Mouse (Mus musculus) embryo, embryonic 10 days (tissue): ENCODE results near the gene Gp5.
"Not testable (repeated sequence)": the region's sequence is repeated elsewhere in the genome, so short reads cannot be mapped to it uniquely, and the experiment has no call there.

Experiments
- DNase-seq: peaks from one replicate; pipeline ENCODE4 v3.0.0-alpha.2; 2015; ENCODE audit warnings: low spot score

The Gp5 gene

DNA sequence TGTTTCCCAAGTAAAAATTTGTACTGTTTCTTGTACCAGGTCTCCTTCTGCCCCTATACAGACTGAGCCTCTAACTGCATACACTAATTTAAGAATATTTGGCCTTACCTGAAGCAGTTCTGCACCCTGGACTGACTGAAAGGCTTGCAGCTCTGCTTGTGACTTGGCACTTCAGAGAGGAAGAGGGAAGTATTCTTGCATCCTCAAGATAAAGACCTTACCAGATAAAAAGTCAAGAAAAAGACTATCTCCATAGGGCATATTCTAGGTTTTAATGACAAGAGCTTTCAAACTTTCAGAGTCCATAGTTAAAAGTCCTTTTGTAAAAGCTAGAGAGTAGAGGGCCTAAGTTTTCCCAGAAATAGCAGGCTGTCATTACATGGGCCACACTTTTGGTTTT is at the start of gene Gp5:
TSS of gene Gp5 (minus strand) at position 133 of the 400 bp plus-strand sequence.
- no peak for DNase-seq

DNA sequence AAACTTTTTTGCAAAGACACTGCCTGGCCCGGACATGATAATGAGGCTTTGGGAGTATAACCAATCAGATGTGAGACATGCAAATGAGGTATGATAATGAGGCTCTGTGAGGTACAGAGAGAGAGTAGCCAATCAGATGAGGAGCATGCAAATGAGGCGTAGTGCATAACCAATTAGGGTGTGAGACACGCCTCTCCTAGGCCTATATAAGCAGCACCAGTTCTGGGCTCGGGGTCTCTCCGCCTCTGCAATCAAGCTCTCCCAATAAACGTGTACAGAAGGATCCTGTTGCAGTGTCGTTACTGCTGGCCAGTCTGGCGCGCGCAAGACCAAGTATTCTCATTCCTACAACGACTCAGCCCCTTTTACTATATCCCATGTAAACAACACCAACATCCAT is 42.9 kb upstream of the Gp5 start:
- DNase-seq = not testable (repeated sequence)

DNA sequence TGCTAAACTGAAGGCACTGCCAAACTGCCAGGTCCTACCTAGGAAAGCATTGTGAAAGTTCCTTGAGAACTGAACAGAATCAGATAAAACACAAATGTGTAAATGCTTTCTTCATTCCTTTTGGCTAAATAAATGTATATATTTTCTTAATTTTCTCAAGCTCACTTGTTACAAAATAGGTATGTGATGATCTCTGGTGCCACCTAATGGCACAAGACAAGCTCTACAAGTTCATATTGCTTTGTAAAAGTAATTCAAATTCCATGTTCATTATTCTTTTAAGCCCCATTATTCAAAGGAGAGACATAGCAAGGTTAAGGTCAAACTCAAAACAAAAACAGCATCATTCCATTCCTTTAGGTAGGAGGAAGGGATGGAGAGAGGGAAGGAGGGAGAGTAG is 3.7 kb upstream of the Gp5 start:
- peak; percentile 65 for DNase-seq

DNA sequence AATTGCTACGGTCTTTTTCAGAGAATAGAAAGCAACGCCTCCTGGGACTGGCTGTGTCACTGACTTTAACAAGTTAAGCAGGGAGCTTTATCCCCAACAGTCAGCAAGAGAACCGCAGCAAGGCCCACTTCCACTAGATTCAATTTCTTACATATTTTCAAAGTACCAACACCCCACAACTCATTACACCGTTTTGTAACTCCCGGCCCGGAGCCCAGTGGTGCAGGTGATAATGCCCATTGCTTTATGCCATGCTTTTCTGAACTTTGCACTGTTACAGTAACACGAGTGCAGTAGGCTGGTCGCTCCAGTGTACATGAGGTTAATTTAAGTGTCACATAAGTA is 436 bp downstream of the Gp5 start:
- no peak for DNase-seq

DNA sequence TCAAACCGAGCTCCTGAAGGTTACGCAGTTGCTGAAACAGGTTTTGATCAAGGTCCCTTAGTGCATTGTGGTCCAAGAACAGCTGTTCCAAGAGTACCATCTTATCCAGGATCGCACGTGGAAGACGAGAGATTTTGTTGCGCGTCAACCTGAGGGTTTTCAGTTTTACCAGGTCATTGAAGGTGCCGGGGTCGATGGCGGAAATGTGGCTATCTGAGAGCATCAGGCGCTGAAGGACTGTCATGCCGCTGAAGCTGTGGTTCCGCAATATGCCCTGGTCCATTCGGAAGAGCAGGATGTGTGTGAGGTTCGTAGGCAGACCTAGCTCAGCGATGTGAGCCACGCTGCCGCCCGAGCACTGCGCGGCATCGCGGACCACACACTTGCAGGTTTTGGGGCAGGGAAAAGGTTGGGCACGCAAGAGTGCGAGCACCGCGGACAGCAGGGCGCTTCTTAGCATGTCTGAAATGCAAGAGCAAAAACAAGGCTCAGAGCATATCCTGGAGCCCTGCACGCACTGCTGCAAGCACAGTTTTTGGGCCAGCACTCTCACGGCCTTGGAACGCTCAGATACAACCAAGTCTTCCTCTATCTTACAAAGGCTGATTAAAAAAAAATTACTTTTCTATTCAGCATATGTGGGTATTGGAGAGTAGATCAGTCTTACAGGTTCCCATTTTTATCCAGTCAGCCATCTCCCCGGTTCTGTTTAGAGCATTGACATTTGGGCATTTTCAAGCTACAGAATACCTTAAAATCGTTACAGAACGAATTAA is 996 bp downstream of the Gp5 start:
- peak; percentile 30 for DNase-seq

DNA sequence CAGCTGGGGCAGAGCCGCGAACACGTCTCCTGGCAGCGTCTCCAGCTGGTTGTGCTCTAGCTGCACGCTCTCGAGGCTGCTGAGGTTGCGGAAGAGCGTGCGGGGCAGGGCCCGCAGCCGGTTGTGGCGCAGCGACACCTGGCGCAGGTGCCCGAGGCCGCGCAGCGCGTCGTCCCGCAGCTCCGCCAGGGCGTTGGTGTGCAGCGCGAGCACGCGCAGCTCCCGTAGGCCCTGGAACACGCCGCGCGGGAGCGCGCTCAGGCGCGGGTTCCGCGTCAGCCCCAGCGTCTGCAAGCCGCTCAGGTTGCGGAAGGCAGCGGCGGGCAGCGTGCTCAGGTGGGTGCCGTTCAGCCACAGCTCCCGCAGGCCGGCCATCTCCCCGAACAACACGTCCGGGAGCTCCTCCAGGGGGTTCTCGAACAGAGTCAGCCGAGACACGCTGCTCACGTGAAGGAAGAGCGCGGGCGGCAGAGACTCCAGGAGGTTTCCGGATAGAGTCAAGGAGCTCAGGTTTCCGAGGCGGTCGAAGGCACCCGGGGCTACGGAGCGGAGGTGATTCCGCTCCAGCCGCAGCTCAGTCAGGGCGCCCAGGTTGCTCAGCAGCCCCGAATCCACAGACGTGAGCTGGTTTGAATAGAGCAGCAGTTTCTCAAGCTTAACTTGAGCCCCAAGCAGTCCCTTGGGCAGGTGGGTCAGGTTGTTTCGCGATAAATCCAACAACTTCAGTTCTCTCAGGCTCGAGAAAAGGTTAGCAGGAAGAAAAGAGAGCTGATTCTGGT is 1.8 kb downstream of the Gp5 start:
- peak; percentile 54 for DNase-seq

DNA sequence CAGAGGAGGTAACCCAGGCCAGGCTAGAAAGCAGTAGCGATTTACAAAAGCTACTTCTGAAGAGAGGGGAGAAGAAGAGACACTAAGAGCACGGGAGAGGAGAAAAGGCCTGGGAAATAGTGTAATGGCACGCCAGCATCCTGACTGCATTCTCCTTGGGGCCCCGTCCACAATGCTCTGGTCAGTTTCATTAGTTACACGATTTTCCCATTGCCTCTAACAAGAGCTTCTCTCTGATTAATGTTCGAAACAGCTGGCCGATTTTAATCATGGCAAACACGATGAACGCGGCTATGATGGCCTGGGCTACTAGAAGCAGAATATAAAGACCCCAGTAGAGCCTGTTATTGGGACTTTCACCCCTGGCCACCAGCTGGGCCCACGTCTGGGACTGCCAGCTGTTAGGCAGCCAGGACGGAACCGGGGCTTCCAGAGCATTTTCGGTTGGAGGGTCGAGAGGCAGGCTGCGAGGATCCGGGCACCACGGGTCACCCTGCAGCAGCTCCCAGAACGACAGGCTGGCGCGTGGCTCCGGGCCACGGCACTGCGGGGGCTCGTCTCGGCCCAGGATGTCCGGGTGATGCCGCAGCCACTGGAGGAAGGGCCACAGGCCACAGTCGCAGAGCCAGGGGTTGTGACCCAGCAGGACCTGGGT is 2.5 kb downstream of the Gp5 start:
- peak; percentile 12 for DNase-seq

DNA sequence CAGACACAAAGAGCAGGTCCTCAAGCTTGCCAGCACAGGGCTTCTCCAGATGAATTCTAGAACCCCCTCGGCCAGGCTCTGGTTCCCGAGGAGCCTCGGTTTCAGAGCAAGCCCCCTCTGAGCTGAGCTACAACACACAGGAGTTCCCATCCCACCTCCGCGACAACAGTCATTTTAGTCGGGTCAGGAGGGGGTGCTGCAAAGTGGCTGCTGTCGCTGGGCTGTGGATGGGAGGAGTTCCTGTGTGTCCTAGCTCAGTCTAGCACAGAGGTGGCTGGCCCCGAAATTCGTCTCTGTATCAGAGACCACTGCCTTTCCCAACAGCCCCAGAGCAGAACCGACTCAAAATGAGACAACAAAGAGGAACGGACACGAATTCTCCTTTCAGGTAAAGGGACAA is 3.3 kb downstream of the Gp5 start:
- no peak for DNase-seq

DNA sequence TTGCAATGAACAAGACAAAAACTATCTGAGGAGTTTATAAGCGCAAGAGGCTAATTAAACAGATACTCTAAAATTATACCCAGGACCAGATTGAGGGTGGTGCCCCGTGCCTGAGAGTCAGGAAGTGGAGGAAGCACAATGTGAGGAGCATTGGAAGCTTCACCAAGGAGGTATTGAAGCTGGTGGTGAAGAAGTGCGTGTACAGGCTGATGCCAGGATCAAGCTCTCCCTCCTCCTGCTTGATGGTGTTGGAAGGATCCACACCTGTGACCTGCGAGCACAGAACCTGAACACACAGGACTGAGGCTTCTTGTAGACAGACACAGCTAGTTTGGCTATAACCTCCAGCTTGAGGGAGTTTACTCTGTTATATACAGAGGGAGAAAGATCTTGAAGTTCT is 4.5 kb downstream of the Gp5 start:
- DNase-seq = no peak

DNA sequence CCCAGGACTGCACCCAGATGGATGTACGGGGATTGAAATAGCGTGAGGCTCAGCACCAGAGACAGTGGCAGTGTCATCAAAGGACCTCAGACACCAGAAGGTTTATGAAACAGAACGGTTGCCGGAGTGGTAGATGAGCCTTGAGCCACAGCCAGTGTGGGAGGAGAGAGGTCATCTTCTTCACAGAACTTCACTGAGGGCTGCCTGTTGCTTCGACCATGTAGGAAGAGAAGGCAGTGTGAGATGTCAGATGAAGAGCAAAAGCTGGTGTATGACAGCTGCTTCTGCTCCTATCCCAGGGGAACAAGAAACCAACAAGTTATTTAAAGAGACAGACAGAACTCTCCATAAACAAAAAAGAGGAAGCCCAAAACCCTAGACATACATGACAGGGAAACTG is 6.3 kb downstream of the Gp5 start:
- no peak for DNase-seq

DNA sequence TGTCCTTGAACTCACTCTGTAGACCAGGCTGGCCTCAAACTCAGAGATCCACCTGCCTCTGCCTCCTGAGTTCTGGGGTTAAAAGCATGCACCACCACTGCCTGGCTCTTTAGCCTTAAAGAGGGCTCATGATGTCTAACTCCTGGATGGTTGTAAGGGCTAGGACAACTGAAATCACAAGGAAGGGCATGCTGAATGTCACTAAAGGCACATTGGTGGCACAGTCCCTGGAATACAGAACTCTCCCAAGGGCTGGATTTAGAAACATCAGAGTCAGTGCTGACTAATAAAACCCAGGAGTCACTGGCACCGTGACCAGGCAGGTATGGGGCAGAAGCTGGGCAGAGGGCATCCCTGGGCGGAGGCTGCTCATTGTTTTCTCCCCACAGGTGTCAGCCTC is 7.2 kb downstream of the Gp5 start:
- DNase-seq = no peak

DNA sequence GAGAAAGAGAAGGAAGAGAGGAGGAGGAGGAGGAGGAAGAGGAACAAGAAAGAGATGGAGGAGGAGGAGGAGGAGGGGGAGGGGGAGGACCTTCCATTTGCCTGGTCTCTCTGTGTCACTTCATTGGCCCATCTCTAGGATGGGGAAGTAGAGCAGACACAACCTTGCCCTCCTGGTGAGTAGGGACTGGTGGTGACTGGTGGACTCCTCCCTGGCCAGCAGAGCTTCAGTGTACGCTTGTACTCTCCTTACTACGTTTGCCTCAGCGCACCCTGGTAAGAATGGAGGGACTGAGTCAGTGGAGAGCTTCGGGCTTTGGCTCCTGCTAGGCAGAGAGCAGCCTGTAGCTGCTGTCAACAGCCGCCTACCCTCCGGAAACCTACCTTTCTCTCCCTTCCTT is 7.9 kb downstream of the Gp5 start:
- no peak for DNase-seq

DNA sequence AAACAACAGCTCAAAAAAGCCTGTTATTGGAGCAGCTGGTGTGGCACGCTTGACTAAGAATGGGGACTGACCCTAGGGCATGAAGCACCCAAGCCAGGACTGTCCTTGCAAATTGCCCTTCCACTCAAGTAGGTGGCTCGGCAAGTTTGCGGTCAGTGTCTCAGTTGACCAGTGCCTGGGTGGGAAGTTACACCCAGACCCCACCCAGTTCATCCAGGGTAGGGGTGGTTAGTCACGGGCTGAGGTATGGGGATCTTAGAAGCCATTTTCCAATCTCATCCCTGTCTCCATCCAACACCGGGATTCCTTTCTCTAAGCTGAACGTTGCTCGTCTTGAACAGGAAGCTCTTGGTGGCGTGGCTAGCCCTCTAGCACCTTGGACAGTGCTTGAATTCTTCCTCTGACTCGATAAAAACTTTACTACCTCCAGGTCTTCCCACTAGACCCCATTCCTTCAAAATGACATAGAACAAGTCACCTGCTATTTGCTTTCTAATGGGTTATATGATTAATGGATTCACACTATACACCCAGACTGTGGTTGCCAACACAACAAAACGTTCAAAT is 10.8 kb downstream of the Gp5 start:
- no peak for DNase-seq

DNA sequence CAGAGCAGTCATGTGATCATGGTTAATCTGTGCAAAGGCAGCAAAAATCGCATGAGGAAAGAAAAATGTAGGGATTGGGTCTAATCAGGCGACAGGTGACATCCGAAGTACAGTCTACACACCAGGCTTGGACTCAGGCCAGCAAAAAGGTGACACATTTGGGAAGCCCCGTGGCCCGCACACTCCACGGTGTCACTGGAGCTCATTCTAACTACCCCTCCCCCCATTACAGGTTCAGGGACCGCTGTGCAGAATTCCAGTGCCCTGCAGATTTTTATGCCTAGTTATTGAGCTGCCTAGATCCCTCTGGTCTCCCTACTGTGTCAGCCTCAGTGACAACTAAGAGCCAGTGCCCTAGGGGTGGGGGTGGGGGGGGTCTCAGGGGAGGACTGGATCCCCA is 13.1 kb downstream of the Gp5 start:
- no peak for DNase-seq

DNA sequence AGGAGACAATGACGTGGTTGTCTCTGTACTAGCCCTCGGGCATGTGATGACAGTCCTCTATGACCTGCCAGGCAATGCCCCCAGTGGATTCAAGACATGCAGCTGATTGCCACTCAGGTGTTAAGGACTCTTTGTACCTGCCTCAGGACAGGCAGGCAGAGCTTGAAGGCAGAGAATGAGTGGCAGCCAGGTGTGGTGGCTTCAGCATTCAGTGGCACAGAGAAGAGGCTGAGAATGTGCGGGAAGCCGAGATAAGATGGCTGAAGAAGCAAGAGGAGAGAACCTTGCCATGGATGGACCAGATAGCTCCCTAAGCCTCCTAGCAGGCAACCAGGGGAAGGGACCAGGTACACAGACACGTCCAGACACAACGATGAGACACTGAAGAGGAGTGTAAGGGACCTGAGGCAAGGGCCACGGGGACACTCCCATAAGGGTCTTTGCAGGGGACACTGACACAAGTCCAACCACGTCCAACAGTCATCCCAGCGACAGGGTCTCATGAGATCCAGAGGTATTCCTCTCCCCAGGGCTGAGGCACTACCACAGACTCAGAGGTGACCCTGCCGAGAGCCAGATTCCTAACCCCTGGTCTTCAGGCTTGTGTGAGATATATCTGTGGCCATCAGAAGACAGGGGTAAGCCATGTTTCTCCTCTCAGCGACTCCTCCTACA is 13.8 kb downstream of the Gp5 start:
- no peak for DNase-seq

DNA sequence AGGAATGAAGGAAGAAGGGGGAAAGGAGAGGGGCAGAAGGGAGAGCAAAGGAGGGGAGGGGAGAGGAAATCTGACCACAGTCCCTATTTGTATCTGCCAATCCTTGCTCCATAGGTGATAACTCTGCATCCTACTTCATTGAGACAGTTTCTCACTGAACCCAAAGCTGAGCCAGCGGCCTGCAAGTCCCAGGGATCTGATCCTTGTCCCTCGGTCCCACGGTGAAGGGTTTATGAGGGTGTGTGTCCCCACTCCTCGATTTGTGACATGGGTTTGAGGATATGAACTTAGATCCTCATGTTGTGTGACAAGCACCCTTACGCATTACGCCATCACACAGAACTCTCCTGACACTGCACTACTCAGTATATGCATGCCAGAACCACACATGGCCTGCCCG is 15.5 kb downstream of the Gp5 start:
- DNase-seq = no peak

DNA sequence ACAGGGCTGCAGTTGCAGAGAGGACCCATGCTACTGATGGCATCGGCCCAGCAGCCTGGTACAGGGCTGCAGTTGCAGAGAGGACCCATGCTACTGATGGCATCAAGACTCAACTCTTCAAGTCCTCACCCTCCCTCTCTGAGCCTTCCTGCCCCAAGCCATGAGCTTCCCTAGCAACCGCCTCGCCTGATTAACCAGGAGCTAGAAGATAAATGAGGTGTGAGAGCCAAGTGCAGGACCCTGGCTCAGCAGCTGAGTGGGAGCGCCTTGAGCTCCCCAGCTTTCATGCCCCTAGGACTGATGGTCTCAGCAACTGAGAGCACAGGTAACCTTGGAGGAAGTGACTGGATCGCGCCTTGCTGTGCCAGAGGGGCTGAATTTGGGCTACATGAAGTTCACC is 20.1 kb downstream of the Gp5 start:
- DNase-seq = no peak

DNA sequence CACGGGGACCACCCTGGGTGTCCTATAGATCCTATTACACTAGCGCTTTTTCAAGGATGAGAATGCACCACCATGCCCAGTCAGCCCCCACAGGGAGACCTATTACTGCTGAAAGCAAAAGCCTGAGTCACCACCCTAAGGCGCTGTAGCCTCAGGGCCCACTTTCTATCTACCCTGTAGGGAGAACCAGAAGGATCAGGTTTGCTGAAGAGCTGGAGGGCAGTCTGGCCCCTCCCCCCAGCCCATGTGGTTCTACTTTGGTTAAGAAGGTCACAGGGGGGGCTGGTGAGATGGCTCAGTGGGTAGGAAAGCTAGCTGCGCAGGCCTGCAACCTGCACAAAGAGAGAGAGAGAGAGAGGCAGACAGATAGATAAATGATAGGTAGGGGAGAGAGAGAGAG is 24.9 kb downstream of the Gp5 start:
- no peak for DNase-seq

DNA sequence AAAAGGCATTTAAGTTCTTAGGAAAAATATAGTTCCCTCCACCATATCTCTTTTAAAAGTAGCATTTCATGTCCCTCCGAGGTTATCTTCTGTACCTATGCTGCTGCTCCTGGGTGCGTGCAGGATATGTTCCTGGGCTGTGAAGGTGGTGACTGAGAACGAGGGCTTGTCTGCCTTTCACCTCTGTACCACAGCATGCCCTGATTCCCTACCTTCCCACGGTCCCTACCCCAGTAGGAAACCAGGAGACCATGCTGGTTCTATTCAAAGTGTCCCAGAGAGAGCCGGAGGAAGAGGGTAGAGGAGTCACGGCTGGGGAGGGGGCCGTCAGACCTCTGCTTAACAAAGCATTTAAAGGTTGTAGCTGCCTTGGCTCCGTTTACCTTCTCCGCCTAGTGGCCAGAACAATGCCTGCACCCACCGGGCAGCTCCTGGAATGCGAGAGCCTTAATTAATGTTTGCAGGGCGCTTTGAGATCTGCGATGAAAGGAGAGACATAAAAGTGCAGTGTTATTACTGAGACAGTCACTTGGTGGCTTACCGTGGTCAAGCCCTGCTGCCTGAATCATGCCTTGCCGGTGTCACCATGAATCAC is 26.7 kb downstream of the Gp5 start:
- peak; percentile 85 for DNase-seq

DNA sequence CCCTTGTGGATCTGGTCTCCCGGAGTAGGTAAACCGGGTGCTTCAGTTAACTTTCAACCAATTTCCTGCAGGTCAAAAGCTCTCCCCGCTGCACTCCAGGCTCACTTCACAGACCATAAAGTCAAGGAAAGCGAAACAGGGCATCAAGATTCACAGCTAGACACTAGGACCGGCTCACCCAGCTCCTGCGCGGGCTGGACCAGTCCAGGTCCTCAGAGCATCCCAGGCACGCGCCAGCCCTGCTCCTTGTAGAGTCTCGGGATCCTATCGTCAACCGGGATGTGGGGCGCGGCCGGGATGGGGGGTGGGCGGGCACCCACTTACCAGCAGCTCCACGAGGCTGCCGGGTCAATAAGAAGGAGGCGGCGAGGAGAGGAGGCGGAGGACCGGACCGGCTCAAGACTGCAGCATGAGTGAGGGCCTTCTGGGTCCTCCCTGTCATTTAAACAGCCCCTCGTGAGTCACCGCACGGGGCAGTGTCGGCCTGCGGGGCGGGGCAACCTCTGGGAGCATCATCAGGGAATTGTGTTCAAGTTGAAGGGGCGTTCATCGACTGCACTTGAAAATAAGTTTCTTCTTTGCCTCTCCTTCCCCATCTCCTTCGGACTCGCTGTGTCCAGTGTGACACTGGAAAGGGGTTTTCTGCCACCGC is 27.6 kb downstream of the Gp5 start, which contains the start of gene Lrrc15:
TSS of gene Lrrc15 (minus strand) at position 413 of the 652 bp plus-strand sequence.
- peak; percentile 74 for DNase-seq

DNA sequence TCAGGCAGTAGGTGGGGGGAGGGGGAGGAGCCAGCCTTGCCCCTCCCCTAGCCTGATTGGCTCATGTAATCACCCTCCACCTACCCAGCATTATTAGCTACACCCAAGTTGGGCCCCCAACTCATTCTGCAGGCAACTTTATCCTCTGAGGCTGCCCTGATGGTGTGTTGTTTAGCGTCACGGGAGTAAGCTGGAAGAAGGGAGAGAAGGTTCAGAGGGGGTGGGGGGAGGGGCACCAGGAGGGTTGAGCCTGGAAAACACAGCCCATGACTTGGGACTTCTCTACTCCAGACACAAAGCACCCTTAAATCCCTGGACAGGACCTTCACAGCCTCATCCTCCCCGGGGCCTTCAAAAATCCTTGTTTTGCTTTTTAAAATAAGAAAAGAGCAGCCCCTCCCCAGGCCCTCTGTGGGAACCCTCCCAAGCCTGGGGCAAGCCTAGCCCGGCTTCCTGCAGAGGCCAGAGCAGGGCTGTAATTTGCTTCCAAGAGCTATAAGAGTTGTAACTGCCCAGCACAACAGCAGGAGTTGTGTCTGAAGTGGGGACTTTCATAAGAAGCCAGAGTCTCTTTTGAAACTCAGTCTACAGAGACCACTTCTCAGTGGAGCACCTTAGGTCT is 29.8 kb downstream of the Gp5 start:
- DNase-seq = no peak
